Mouse (Mus musculus) inflammation-experienced regulatory T-cells, adult 6 months (primary cell): ENCODE data around the gene Wfdc3. TPM values are rescaled to one million over a fixed set of nuclear protein-coding genes. Genes with fewer than 3 reads are reported as not detected.
A peak's percentile ranks its signal among the peaks of the same experiment; 100 is the strongest.

ENCODE experiments used
- ATAC-seq: one replicate; pipeline ENCODE4 v1.8.0; 2017
- polyA plus RNA-seq, 3 experiments: library from polyadenylated mRNA; unstranded; fragments of 100-300 nt; shearing (Covaris generic); gene quantifications; one replicate each; pipeline ENCODE4 v1.2.1; 2017

Gene Wfdc3
- polyA plus RNA-seq, result not detected

DNA sequence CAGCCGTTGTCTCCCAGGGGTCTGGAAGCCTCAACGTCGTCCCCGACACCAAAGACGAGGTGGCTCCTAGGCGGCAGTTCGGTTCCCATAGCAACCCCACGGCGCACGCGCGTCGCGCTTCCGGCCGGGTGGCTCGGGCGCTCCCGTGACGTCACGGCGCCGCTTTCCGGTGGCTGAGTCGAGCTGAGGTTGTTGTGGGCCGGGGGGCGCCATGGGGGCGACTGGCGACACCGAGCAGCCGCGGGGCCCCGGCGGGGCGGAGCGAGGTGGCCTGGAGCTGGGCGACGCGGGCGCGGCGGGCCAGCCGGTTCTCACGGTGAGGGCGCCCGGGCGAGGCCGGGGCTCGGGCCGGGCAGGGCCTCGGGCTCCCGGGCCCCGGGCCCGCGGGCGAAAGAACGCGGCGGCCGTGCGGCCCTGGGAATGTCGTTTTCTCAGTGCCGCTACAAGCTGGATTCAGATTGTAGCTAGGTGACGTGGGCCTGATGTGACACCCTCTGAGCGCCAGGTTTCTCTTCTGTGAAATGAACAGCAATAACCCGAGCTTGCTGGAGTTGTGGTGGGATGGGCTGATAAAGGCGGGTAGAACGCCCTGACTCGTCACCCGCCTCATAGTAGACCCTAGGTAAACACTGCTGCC is at the start of gene Wfdc3, which contains the start of gene Dnttip1:
Gene Wfdc3 (minus strand): TSS at position 89 of the 637 bp plus-strand sequence.
Gene Dnttip1 (plus strand): TSS at position 141 of the 637 bp plus-strand sequence.
- ATAC-seq, result peak; percentile 97

GRCm38 (mm10) chr2:164794293-164794692 is 48.6 kb upstream of the Wfdc3 start:
- peak; percentile 65 for ATAC-seq

- peak; percentile 27 for ATAC-seq
Observed at GRCm38 (mm10) chr2:164793772-164794171, 48.0 kb upstream of the Wfdc3 start.

DNA sequence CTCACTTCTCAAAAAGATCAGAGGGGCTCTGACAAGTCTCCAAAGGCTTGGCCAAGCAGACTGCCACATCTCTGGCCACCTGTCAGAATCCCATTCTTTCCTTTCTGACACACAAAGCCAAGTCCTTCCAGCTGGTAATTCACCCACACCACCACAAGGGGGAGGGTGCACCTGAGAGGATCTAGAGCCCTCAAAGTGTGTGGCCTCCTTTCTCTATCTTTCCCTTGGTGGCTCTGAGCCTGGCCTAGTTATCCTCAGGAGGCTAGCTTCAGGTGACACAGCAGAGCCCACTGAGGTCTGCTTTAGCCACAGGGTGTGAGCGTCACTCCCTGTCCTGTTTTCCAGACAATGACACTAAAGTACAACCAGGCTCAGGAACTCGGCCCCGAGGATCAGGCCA is 47.5 kb upstream of the Wfdc3 start:
- peak; percentile 60 for ATAC-seq

GRCm38 (mm10) chr2:164792400-164793190 is 46.9 kb upstream of the Wfdc3 start:
- ATAC-seq, result no peak

GRCm38 (mm10) chr2:164791841-164792261 is 46.1 kb upstream of the Wfdc3 start:
- ATAC-seq, result no peak

DNA sequence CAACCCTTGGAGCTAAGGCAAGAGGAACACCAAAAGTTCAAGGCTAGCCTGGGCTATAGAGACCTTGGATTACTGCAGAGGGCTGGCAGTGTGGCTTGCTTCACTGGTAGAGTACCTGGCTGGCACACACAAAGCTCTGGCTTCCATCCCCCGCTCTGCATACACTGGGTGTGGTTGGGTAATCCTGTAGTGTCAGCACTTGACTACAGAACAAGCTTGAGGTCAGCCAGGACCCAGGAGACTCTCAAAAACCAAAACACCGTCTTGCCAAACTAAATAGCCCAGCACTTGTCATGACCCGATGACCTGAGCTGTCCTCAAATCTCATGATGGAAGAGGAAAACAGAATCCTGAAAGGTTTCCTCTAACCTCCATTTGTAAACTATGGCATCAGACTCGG is 44.7 kb upstream of the Wfdc3 start:
- ATAC-seq, result no peak

DNA sequence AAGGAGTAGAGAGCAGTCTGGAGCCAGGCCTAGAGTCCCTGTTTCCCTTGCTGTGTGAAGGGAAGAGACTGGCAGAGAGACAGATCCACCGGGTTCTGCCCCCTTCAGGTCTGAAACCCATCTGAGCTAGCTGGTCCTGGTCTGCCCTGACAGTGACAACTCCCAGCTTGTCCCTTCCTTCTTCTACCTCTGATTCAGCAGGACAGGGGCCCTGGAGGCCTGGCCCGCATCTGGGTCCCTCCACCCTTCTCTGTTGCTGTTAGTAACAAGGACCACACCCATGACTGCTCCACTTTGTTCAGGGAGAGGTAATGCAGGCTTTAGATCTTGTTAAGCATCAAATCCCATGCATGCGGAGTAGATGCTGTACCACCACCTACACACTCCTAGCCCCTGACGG is 42.7 kb upstream of the Wfdc3 start:
- no peak for ATAC-seq

DNA sequence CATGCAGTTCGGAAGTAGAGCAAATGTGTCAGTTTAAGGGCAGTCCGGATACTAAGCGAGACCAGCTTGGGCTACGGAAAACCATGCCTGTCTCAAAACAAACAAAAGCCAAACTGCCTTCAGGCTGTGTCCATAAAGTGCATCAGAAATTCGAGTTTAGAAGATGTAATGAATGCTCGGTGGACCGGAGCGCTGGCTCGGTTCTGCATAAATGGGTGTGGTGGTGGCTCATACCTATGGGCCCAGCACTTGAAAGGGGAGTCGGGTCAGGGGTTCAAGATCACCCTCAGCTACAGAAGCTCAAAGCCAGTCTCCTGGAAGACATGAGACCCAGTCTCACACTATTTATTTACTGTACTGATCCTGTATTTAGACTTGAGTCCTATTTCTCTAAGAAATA is 42.0 kb upstream of the Wfdc3 start:
- no peak for ATAC-seq

- ATAC-seq, result no peak
Observed at GRCm38 (mm10) chr2:164787032-164787431, 41.3 kb upstream of the Wfdc3 start.

DNA sequence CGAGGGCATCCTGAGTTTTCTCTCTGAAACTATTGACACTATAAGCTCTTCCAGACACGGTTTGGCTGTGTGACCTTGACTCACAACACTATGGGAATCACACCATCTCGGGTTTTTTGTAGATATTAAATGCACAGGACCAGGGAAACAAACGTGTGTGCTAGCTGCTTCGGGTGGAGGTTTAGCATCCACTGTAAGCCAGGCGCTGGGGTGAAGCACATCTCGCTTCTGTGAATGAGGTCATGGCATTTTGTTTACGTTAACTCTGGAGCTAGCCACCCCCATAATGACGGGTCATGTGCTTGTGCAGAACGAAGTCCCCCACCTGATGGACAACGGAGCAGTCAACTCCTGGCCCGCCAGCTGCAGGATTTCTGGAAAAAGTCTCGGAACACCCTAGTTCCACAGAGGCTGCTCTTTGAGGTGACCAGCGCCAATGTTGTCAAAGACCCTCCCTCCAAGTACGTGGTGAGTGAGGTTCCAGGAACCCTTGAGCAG is 40.7 kb upstream of the Wfdc3 start:
- no peak for ATAC-seq

- ATAC-seq, result peak; percentile 79
Observed at GRCm38 (mm10) chr2:164785481-164786387, 40.0 kb upstream of the Wfdc3 start, which contains the start of gene Snx21. Gene Snx21, plus strand, starts transcription at chr2:164785823.

DNA sequence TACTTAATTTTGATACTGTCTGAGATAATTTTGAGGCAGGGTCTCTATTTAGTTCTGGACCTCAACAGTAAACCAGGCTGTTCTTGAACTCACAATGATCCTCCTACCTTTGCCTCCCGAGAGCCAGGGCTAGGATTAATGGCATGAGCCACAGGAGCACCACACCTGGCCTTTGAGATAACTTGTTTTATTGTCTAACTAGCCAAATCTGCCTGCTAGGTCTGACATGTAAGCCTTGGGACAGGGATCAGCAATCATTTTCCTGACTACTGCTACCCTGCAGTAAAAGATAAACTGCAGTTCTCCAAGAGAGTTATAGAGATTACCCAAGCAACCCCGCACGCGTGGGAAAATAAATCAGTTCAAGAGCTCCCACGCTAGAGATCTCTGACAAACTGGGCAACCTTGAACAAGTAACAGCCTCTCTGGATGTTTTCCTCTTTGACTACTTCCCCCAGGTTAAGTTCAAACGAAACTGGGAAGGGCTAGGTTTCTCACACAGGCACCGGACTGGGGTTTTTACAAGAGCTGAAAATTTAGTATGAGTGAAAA is 39.2 kb upstream of the Wfdc3 start:
- ATAC-seq, result no peak

DNA sequence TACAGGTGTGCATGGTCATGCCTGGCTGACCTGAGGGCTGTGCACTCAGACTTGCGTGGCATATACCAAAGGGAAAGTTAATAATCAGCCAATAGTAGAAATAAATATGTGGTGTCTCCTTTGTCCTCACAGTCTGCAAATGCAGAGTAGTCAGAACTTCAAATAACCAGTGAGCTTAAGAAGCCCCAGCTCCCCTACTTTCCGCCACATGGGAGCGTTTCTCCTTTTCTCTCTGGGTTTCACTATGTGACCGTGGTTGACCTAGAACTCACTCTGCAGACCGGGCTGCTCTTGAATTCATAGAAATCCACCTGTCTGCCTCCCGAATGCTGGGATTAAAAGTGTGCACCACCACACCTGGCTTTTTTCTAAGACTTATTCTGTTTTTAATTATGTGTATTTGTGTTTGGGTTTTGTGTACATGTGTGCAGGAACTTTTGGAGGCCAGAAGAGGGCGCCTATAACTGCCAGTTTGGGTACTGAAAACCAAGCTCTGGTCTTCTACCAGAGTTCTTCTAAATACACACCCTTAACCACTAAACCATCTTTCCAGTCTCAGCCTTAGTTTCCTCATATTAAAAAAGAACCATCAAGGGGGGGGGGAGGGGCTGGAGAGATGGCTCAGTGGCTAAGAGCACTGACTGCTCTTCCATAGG is 38.3 kb upstream of the Wfdc3 start:
- no peak for ATAC-seq

DNA sequence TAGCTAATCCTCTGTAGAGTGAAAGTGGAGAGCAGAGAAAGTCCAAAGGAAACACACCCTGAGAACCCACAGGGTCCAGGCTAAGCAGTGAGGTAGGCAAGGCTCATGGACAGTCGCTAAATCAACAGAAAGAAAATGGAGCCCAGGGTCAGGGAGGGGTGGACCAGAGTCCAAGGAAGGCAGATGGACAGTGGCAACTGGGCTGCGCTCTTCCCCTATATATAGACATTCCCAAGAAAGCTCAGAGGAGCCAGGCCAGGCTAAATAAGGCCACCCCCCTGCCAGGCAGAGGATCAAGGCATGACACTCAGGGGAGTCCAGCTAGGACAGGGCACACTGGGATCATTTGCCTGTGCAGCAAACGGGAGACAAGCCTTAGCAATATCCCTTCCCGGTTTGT is 36.1 kb upstream of the Wfdc3 start:
- ATAC-seq, result no peak

DNA sequence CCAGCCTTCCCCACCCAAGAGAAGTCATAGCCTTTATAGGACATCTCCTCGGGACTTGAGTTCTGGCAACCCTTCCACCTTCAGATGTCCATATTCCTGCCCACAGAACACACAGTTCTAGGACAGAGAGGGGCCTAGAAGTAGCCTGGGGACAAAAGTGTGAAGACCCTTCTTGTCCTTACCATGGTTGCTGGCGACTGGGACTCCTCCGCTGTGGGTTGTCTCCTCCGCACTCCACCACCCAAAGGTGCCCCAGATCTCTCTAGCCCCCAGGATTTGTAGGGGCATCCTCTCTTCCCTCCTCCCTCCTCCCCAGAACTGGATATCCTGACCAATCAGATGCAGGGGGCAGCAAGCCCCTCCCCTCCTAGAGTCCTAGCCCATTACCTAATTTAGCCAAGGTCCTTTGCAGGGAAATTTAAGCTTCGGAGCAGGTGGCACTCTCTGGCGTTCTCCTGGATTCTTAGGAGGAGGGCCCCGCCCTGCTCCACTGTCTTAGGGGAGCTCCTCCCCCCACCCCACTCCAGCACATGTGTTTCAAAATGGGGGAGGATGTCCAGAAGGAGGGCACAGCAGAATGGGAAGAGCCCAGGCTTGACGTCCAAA is 33.9 kb upstream of the Wfdc3 start, which contains the start of gene Tnnc2:
Gene Tnnc2 (minus strand): TSS at position 487 of the 606 bp plus-strand sequence.
- ATAC-seq, result no peak

DNA sequence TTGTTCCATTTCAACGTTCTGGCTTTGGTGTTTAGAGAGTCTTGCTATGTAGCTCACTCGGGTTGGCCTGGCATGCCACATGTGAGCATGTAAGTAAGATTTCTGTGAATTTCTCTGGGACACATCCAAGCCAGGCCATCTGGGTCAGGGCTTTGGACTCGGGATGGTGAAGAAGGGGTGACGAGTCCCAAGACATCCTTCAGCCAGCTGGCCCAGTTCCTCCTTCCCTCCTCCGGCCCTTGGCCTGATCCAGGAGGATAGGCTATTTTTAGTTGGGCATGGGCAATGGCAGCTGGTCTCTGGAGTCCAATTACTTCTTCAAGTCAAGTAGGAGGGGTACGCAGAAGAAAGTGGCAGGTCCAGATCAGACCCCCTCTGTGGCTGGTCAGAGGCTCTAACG is 33.1 kb upstream of the Wfdc3 start:
- ATAC-seq, result no peak

DNA sequence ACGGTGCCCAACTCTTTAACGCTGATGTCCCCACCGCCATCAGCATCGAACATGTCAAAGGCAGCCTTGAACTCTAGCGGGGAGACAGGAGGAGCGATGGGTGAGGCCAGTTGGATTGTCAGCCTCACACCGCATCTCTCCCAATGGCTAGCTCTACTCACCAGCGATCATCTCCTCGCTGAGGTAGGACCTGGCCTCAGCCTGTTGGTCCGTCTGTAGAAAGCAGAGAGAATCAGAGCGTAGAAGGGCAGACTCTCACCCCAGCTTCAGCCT is 32.2 kb upstream of the Wfdc3 start:
- no peak for ATAC-seq

- no peak for ATAC-seq
Observed at GRCm38 (mm10) chr2:164777246-164778014, 31.7 kb upstream of the Wfdc3 start.

DNA sequence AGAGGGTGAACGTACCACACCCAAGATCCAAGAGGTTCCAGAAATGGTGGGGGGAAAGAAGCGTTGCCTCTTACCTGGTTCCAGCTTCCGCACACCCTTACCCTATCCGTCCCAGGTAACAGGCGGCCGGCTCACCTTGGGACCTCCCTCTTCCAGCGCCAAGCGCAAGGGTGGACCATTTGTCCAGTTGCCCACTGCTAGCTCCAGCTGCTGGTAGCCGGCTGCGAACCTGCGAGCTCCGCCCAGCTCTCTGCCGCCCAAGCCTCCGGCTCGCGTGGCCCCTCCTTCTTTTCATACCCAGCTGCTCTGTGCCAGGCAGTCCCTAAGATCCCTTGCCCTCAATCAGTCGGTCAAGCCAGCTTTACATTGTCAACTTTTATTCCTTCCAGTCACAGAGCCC is 31.1 kb upstream of the Wfdc3 start:
- ATAC-seq, result no peak

DNA sequence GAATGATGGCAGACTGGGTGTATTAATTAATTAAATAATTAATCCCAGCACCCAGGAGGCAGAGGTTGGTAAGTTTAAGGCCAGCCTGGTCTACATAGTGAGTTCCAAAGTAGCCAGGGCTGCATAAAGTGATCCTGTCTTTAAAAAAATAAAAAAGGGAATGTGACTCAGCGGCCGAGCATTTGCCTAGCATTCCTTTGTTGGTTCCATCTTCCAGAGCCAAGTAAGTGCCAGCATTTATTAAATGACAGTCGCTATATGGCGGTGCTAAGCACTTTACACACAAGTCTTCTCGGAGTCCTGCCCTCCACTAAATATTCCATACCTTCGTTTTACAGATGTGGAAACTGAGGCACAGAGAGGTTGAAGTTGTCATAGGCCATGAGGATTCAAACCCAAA is 30.4 kb upstream of the Wfdc3 start:
- ATAC-seq, result no peak
